In genomic region chr1:188734741-188735266, GRCm38 (mm10) we compare ENCODE assay signal across 26 mouse cellular contexts.
DNase-seq lines count a peak whose midpoint lies in the region; ATAC-seq and TF ChIP-seq lines count a peak whose summit lies in the region.
"Had no signal": no experiment of that assay in that cellular context is flagged by ENCODE, and none has a peak within 500 bp of the region (broad histone marks: within the 10 kb centered on the region; RNA-seq: fewer than 3 reads in every experiment).

No protein-coding gene starts in this region.

- H3K9me3 ChIP-seq in intestine, embryonic 14.5 days (ENCODE audit: control insufficient read depth, low read length), result no peaks in the 10 kb centered on the region
- no peaks in the 10 kb centered on the region for H3K9me3 ChIP-seq in intestine, postnatal 0 days (ENCODE audit: control insufficient read depth)
- no peaks in the 10 kb centered on the region for H3K9me3 ChIP-seq in intestine, embryonic 16.5 days (ENCODE audit: control insufficient read depth, low read length)
- H3K9me3 ChIP-seq: forebrain, embryonic 10.5 days; forebrain, embryonic 13.5 days; heart, embryonic 10.5 days; hindbrain, embryonic 12.5 days; hindbrain, embryonic 15.5 days had no signal

- ATAC-seq in intestine, embryonic 14.5 days (replicated peaks; ENCODE audit: low FRiP score, low TSS enrichment, low read depth), result peak; percentile 76
- ATAC-seq in intestine, postnatal 0 days, result no peak
- ATAC-seq in intestine, embryonic 16.5 days, result peak; percentile 71
- no peak for ATAC-seq in granulocyte monocyte progenitor cell, adult 5-6 weeks (replicated peaks; ENCODE audit: poor library complexity, severe bottlenecking)
- ATAC-seq: forebrain, embryonic 13.5 days; forebrain, embryonic 16.5 days; Patski had no signal

- H3K4me2 ChIP-seq in intestine, embryonic 14.5 days (ENCODE audit: low read length), result no peak overlapping the region
- no peak overlapping the region for H3K4me2 ChIP-seq in intestine, postnatal 0 days (replicated peaks; ENCODE audit: low read depth)
- H3K4me2 ChIP-seq in intestine, embryonic 16.5 days (ENCODE audit: low read depth, low read length), result no peak overlapping the region
- H3K4me2 ChIP-seq: forebrain, embryonic 13.5 days; heart, embryonic 13.5 days; hindbrain, embryonic 12.5 days; hindbrain, embryonic 15.5 days had no signal

- H3K27ac ChIP-seq in intestine, embryonic 14.5 days (ENCODE audit: low read depth), result no peak overlapping the region
- H3K27ac ChIP-seq in intestine, postnatal 0 days (ENCODE audit: low read depth, low read length), result no peak overlapping the region
- no peak overlapping the region for H3K27ac ChIP-seq in intestine, embryonic 16.5 days (ENCODE audit: low read length)
- no peak overlapping the region for H3K27ac ChIP-seq in cerebellum, adult 2 months (ENCODE audit: insufficient read depth, low read length)
- H3K27ac ChIP-seq: forebrain, embryonic 10.5 days; forebrain, embryonic 13.5 days; gastrocnemius, adult 2 months; heart, adult 2 months; heart, embryonic 10.5 days; heart, embryonic 13.5 days; hindbrain, embryonic 12.5 days; hindbrain, embryonic 15.5 days had no signal

- no peak overlapping the region for H3K4me3 ChIP-seq in intestine, embryonic 14.5 days (ENCODE audit: low read depth, low read length)
- H3K4me3 ChIP-seq in intestine, postnatal 0 days (ENCODE audit: low read depth, low read length), result no peak overlapping the region
- H3K4me3 ChIP-seq in intestine, embryonic 16.5 days (ENCODE audit: low read length), result no peak overlapping the region
- no peak overlapping the region for H3K4me3 ChIP-seq in cerebellum, adult 2 months (replicated peaks; ENCODE audit: insufficient read depth, low read depth, low read length)
- H3K4me3 ChIP-seq: forebrain, embryonic 10.5 days; forebrain, embryonic 13.5 days; gastrocnemius, adult 2 months; heart, adult 2 months; heart, embryonic 10.5 days; heart, embryonic 13.5 days; hindbrain, embryonic 12.5 days; hindbrain, embryonic 15.5 days had no signal

- no peak for TF ChIP-seq POLR2A in cerebellum, adult 2 months (IDR thresholded peaks at IDR 0.05; ENCODE audit: borderline replicate concordance, insufficient read depth, low read length)

- H3K27me3 ChIP-seq in intestine, embryonic 14.5 days (replicated peaks; ENCODE audit: control insufficient read depth, insufficient read depth, low read length), result no peaks in the 10 kb centered on the region
- no peaks in the 10 kb centered on the region for H3K27me3 ChIP-seq in intestine, postnatal 0 days (replicated peaks; ENCODE audit: control insufficient read depth, insufficient read depth, low read length)
- H3K27me3 ChIP-seq in intestine, embryonic 16.5 days (replicated peaks; ENCODE audit: control insufficient read depth, insufficient read depth, low read length), result no peaks in the 10 kb centered on the region
- no peaks in the 10 kb centered on the region for H3K27me3 ChIP-seq in cerebellum, adult 2 months (ENCODE audit: control insufficient read depth, insufficient read depth, low read length)
- H3K27me3 ChIP-seq: CH12.LX; heart, embryonic 13.5 days; hindbrain, embryonic 12.5 days; Patski had no signal

- H3K4me1 ChIP-seq in intestine, embryonic 14.5 days (replicated peaks; ENCODE audit: control insufficient read depth, insufficient read depth, low read length), result no peaks in the 10 kb centered on the region
- no peaks in the 10 kb centered on the region for H3K4me1 ChIP-seq in intestine, postnatal 0 days (replicated peaks; ENCODE audit: control insufficient read depth, insufficient read depth, low read length)
- no peaks in the 10 kb centered on the region for H3K4me1 ChIP-seq in intestine, embryonic 16.5 days (ENCODE audit: control insufficient read depth, insufficient read depth, low read length)
- H3K4me1 ChIP-seq in cerebellum, adult 2 months (ENCODE audit: control insufficient read depth, insufficient read depth, low read length), result no peaks in the 10 kb centered on the region
- H3K4me1 ChIP-seq: forebrain, embryonic 10.5 days; forebrain, embryonic 13.5 days; heart, embryonic 10.5 days; heart, embryonic 13.5 days; hindbrain, embryonic 12.5 days; hindbrain, embryonic 15.5 days had no signal

- WGBS in intestine, embryonic 14.5 days, result 58% methylated on average over 7 of the region's 7 CpGs
- 39% methylated on average over 7 of the region's 7 CpGs for WGBS in intestine, postnatal 0 days
- WGBS in intestine, embryonic 16.5 days, result 59% methylated on average over 7 of the region's 7 CpGs
- WGBS in cerebellum, adult 2 months, result 94% methylated on average over 7 of the region's 7 CpGs

- no peak for DNase-seq in intestine, embryonic 14.5 days (ENCODE audit: low spot score)
- DNase-seq in brain, adult 2 months (ENCODE audit: low read depth, low spot score), result peak; percentile 7
- DNase-seq in cerebellum, adult 2 months, result no peak
- DNase-seq: adrenal gland, postnatal 10 days; B cell, adult 2 months; cerebellum, adult 11-12 months; cerebellum, adult 9-10 months; cerebellum, postnatal 14 days; gastrocnemius, adult 2 months; gastrocnemius, postnatal 14 days; heart, adult 2 months; heart, postnatal 14 days; kidney, adult 11 months had no signal

- no peak overlapping the region for H3K9ac ChIP-seq in intestine, embryonic 14.5 days (ENCODE audit: low read length)
- H3K9ac ChIP-seq in intestine, postnatal 0 days (ENCODE audit: low read depth, low read length), result no peak overlapping the region
- no peak overlapping the region for H3K9ac ChIP-seq in intestine, embryonic 16.5 days (ENCODE audit: low read depth, low read length)
- H3K9ac ChIP-seq: forebrain, embryonic 13.5 days; heart, embryonic 13.5 days; hindbrain, embryonic 12.5 days; hindbrain, embryonic 15.5 days had no signal

- H3K36me3 ChIP-seq in intestine, embryonic 14.5 days (ENCODE audit: control insufficient read depth, insufficient read depth, low read length), result no peaks in the 10 kb centered on the region
- H3K36me3 ChIP-seq in intestine, postnatal 0 days (ENCODE audit: control insufficient read depth, insufficient read depth), result no peaks in the 10 kb centered on the region
- H3K36me3 ChIP-seq in intestine, embryonic 16.5 days (ENCODE audit: control insufficient read depth, insufficient read depth, low read length), result no peaks in the 10 kb centered on the region
- H3K36me3 ChIP-seq: forebrain, embryonic 10.5 days; G1E; heart, embryonic 10.5 days; hindbrain, embryonic 12.5 days; hindbrain, embryonic 15.5 days had no signal

- no peak for TF ChIP-seq CTCF in intestine, postnatal 0 days (IDR thresholded peaks at IDR 0.05; ENCODE audit: low read depth)
- no peak for TF ChIP-seq CTCF in cerebellum, adult 2 months (IDR thresholded peaks at IDR 0.05; ENCODE audit: borderline replicate concordance, insufficient read depth, low read depth, low read length)

Comparison
In these comparisons a context has a peak if more than half of its experiments do, and no peak if none do; other contexts are left out.
1. ATAC-seq: peak in intestine, embryonic 14.5 days (single experiment) and intestine, embryonic 16.5 days (single experiment); none in intestine, postnatal 0 days (single experiment) and granulocyte monocyte progenitor cell, adult 5-6 weeks (single experiment).